Mouse (Mus musculus): ENCODE results near the gene Ank3. TPM values are rescaled to one million over a fixed set of nuclear protein-coding genes. Genes with fewer than 3 reads are reported as not detected.

The Ank3 gene
- polyA plus RNA-seq, 1 experiment from 2014 or later, result 150 TPM

DNA sequence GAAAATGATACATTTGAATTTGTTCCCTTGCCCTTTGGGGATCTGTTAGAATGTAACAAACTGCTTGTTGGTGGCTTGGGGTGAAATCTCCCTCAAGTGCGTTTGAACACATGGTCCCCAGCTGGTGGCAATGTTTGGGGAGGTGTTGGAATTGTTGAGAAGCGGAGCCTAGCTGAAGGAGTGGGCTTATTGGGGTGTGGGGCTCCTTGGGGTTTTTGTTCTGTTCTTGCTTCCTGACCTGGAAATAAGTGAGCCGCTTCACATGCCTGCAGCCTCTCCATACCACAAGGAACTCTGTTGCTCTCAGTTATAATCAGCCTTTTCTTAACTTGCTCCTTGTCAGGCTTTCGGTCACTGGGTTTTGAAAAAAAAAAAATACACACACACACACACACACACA is 73.3 kb downstream of the Ank3 start:
- no peaks in the 10 kb centered on the region for H3K36me3 ChIP-seq (ENCODE audit: control insufficient read depth, insufficient read depth, low read length)
- H3K4me2 ChIP-seq (ENCODE audit: low read length), result no peak overlapping the region
- H3K27me3 ChIP-seq (ENCODE audit: control insufficient read depth, insufficient read depth, low read length), result no peaks in the 10 kb centered on the region
- no peaks in the 10 kb centered on the region for H3K9me3 ChIP-seq (ENCODE audit: control insufficient read depth, low read length)
- ATAC-seq (ENCODE audit: low FRiP score, low TSS enrichment), result no peak
- H3K27ac ChIP-seq (replicated peaks; ENCODE audit: low read depth, low read length), result no peak overlapping the region
- H3K9ac ChIP-seq (replicated peaks; ENCODE audit: low read length), result no peak overlapping the region
- no peak overlapping the region for H3K4me3 ChIP-seq (replicated peaks; ENCODE audit: low read depth, low read length)
- 71% methylated on average over 4 of the region's 4 CpGs for WGBS
- no peak for DNase-seq
- H3K4me1 ChIP-seq (ENCODE audit: control insufficient read depth, insufficient read depth, low read length), result peaks cover 22% of the 10 kb centered on the region

DNA sequence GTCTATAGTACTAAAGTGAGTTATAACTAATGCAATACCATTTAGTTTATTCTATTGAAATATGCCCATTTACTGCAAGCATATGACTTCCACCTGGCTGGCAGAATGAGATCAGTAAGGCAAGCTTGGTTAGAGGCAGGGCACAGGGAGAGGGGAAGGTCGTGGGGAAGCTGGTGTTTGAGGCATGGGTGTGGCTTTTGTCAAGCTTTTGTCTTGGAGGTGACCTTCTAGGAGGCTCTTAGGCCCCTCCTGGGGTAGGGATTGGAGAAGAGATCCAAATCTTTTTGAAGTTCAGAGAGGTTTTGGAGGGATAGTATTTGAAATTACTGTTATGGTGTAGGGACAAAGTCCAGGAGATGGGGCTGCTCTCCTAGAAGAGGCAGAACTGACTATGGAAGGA is 78.3 kb downstream of the Ank3 start:
- WGBS, result 29% methylated on average over 1 of the region's 1 CpGs
- Histone ChIP-seq H3K4me3 (replicated peaks; ENCODE audit: low read depth, low read length) (no peak overlapping the region), H3K4me1 (ENCODE audit: control insufficient read depth, insufficient read depth, low read length) (no peaks in the 10 kb centered on the region), H3K36me3 (ENCODE audit: control insufficient read depth, insufficient read depth, low read length) (no peaks in the 10 kb centered on the region), H3K4me2 (ENCODE audit: low read length) (no peak overlapping the region), H3K9me3 (ENCODE audit: control insufficient read depth, low read length) (no peaks in the 10 kb centered on the region), H3K27ac (replicated peaks; ENCODE audit: low read depth, low read length) (no peak overlapping the region), H3K27me3 (ENCODE audit: control insufficient read depth, insufficient read depth, low read length) (no peaks in the 10 kb centered on the region), H3K9ac (replicated peaks; ENCODE audit: low read length) (no peak overlapping the region)
- no peak for DNase-seq
- ATAC-seq (ENCODE audit: low FRiP score, low TSS enrichment), result no peak

DNA sequence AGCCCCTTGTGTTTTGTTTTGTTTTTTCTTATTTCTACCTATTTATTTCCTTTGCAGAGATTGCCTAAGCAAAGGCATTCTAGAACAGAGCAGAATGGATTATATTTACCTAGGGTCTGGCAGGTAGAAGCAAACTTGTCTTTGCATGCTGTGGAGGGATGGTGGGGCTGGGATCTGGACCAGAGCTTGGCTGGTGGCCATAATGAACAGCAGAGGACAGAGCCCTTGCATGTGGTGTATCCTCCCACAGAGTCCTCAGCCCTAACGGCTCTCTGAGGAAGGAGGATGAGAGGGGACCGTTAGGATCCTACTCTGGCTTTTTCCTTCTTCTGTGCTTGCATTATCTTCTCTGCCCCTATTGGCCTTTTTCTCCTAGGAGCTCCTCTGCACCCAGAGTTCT is 79.1 kb downstream of the Ank3 start:
- Histone ChIP-seq H3K4me2 (ENCODE audit: low read length) (no peak overlapping the region), H3K9ac (replicated peaks; ENCODE audit: low read length) (no peak overlapping the region), H3K4me1 (ENCODE audit: control insufficient read depth, insufficient read depth, low read length) (no peaks in the 10 kb centered on the region), H3K9me3 (ENCODE audit: control insufficient read depth, low read length) (no peaks in the 10 kb centered on the region), H3K36me3 (ENCODE audit: control insufficient read depth, insufficient read depth, low read length) (no peaks in the 10 kb centered on the region), H3K27ac (replicated peaks; ENCODE audit: low read depth, low read length) (no peak overlapping the region), H3K27me3 (ENCODE audit: control insufficient read depth, insufficient read depth, low read length) (no peaks in the 10 kb centered on the region), H3K4me3 (replicated peaks; ENCODE audit: low read depth, low read length) (no peak overlapping the region)
- ATAC-seq (ENCODE audit: low FRiP score, low TSS enrichment) (no peak), DNase-seq (no peak)
- WGBS, result 70% methylated on average over 2 of the region's 2 CpGs

DNA sequence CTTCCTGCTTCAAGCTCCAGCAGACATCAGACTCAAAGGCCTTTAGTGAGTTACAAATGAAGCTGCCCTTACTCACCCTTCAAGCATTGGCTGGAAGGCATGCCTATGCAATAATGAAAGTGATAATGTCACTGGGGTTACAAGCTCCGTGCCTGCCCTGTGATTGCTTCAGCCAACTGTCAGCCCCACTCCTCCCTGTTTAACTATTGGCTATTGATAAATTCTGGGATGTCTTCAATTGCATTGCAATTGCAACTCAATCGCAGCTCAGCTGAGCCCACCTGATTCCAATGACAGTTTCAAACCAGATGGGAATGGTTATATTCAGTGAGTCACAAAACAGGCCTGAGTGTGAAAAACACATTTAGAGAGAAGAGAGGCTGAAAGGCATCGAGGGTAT is 80.3 kb downstream of the Ank3 start:
- no peak overlapping the region for H3K27ac ChIP-seq (replicated peaks; ENCODE audit: low read depth, low read length)
- DNase-seq (no peak), ATAC-seq (ENCODE audit: low FRiP score, low TSS enrichment) (no peak)
- H3K4me3 ChIP-seq (replicated peaks; ENCODE audit: low read depth, low read length), result no peak overlapping the region
- no peaks in the 10 kb centered on the region for H3K36me3 ChIP-seq (ENCODE audit: control insufficient read depth, insufficient read depth, low read length)
- H3K9me3 ChIP-seq (ENCODE audit: control insufficient read depth, low read length), result no peaks in the 10 kb centered on the region
- no peaks in the 10 kb centered on the region for H3K27me3 ChIP-seq (ENCODE audit: control insufficient read depth, insufficient read depth, low read length)
- no peak overlapping the region for H3K4me2 ChIP-seq (ENCODE audit: low read length)
- WGBS, result 62% methylated on average over 3 of the region's 3 CpGs
- no peaks in the 10 kb centered on the region for H3K4me1 ChIP-seq (ENCODE audit: control insufficient read depth, insufficient read depth, low read length)
- H3K9ac ChIP-seq (replicated peaks; ENCODE audit: low read length), result no peak overlapping the region

DNA sequence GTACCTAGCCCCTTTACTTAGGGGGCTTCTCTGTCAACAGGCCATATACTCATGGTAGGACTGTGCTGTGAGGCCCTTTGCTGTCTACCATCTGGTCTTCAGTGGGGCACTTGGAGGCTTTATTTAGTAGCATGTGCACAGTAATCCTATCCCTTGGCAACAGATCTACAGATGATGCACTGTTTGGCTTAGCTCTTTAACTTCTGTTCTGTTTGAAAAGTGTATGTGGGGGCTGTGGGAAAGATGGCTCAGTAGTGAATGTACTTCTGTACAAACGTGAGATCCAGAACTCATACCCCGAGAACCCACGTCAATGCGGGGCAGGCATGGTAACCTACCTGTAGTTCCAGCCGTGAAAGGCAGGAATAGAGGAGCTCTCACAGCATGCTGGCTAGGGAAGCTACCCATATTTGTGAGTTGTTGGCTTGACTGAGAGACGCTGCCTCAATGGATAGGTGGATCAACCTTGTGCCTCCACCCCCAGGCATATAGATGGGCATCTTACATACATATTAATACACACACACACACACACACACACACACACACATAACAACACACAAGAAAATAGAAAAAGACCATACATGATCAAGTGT is 86.7 kb downstream of the Ank3 start:
- no peak overlapping the region for H3K9ac ChIP-seq (replicated peaks; ENCODE audit: low read length)
- no peaks in the 10 kb centered on the region for H3K36me3 ChIP-seq (ENCODE audit: control insufficient read depth, insufficient read depth, low read length)
- no peaks in the 10 kb centered on the region for H3K9me3 ChIP-seq (ENCODE audit: control insufficient read depth, low read length)
- no peak overlapping the region for H3K4me3 ChIP-seq (replicated peaks; ENCODE audit: low read depth, low read length)
- no peaks in the 10 kb centered on the region for H3K4me1 ChIP-seq (ENCODE audit: control insufficient read depth, insufficient read depth, low read length)
- no peak overlapping the region for H3K4me2 ChIP-seq (ENCODE audit: low read length)
- H3K27ac ChIP-seq (replicated peaks; ENCODE audit: low read depth, low read length), result no peak overlapping the region
- 89% methylated on average over 6 of the region's 6 CpGs for WGBS
- no peaks in the 10 kb centered on the region for H3K27me3 ChIP-seq (ENCODE audit: control insufficient read depth, insufficient read depth, low read length)
- no peak for DNase-seq
- ATAC-seq (ENCODE audit: low FRiP score, low TSS enrichment), result no peak

DNA sequence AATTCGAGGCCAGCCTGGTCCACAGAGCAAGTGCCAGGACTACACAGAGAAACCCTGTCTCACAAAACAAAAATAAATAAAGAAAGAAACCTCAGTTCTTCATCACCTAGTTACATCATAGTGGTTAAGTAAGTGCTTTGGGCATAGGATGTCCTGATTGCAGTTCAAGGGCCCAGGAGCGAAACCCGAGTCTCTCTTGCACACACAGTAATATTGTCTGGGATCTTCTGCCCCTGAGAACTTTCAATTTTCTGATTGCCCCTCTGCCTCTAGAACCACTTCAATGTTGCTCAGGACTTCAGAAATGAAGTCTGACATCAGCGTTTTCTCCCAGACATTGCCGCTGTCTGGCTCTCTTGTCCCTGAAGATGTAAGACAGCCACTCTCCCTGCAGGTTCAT is 91.6 kb downstream of the Ank3 start:
- 83% methylated on average over 5 of the region's 5 CpGs for WGBS

DNA sequence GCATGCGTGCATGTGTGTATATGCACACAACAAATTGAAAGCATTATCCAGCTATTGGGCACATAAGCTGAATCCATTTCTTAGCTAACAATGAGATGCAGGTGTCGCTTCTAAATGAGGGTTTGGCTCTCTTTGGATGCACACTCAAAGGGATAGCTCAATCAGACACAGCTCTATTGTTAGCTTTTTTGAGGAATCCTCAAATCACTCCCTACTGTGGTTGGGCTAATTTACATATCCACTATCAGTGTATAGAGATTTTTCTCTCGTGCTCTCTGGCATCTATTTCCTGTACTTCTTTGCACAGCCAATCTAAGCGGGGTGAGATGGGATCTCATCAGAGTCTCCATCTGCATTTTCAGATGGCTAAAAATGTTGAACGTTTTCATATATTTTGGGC is 93.4 kb downstream of the Ank3 start:
- no peak overlapping the region for H3K9ac ChIP-seq (replicated peaks; ENCODE audit: low read length)
- 0 out of 2 replicates have a peak overlapping the region, but pooled peaks have one; percentile 14 for H3K27ac ChIP-seq (replicated peaks; ENCODE audit: low read depth, low read length)
- H3K4me2 ChIP-seq (ENCODE audit: low read length), result no peak overlapping the region
- H3K4me1 ChIP-seq (ENCODE audit: control insufficient read depth, insufficient read depth, low read length), result no peaks in the 10 kb centered on the region
- H3K9me3 ChIP-seq (ENCODE audit: control insufficient read depth, low read length), result no peaks in the 10 kb centered on the region
- no peak overlapping the region for H3K4me3 ChIP-seq (replicated peaks; ENCODE audit: low read depth, low read length)
- 55% methylated on average over 5 of the region's 5 CpGs for WGBS
- ATAC-seq (ENCODE audit: low FRiP score, low TSS enrichment) (no peak), DNase-seq (no peak)
- no peaks in the 10 kb centered on the region for H3K36me3 ChIP-seq (ENCODE audit: control insufficient read depth, insufficient read depth, low read length)
- H3K27me3 ChIP-seq (ENCODE audit: control insufficient read depth, insufficient read depth, low read length), result no peaks in the 10 kb centered on the region

More for the DNA sequence above, 91.6 kb downstream of the Ank3 start:
- Histone ChIP-seq H3K4me2 (ENCODE audit: low read length) (no peak overlapping the region), H3K4me3 (replicated peaks; ENCODE audit: low read depth, low read length) (no peak overlapping the region), H3K27me3 (ENCODE audit: control insufficient read depth, insufficient read depth, low read length) (no peaks in the 10 kb centered on the region), H3K9me3 (ENCODE audit: control insufficient read depth, low read length) (no peaks in the 10 kb centered on the region), H3K27ac (replicated peaks; ENCODE audit: low read depth, low read length) (no peak overlapping the region), H3K36me3 (ENCODE audit: control insufficient read depth, insufficient read depth, low read length) (no peaks in the 10 kb centered on the region), H3K9ac (replicated peaks; ENCODE audit: low read length) (no peak overlapping the region), H3K4me1 (ENCODE audit: control insufficient read depth, insufficient read depth, low read length) (no peaks in the 10 kb centered on the region)
- DNase-seq (no peak), ATAC-seq (ENCODE audit: low FRiP score, low TSS enrichment) (no peak)

DNA sequence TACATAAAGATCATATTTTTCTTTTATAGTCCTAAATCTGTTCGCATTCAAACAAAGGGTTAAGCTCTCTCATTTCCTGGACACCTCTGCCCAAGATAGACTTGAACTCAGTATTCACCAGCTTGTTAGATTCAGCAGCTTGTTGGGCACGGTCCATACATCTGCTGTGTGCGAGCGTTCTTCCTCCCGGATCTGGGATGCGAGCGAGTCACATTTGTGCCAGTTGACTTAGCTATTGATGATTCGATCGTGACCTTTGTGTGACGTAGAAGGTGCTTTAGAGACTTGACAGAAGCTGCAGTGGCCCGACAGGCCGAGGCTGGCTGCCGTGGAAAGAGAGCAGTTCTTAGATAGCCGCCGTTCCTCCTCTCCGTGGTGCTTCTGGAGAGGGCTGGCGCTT is 98.8 kb downstream of the Ank3 start:
- Histone ChIP-seq H3K4me3 (replicated peaks; ENCODE audit: low read depth, low read length) (no peak overlapping the region), H3K36me3 (ENCODE audit: control insufficient read depth, insufficient read depth, low read length) (no peaks in the 10 kb centered on the region), H3K4me1 (ENCODE audit: control insufficient read depth, insufficient read depth, low read length) (peaks cover 19% of the 10 kb centered on the region), H3K4me2 (ENCODE audit: low read length) (no peak overlapping the region), H3K27ac (replicated peaks; ENCODE audit: low read depth, low read length) (no peak overlapping the region), H3K27me3 (ENCODE audit: control insufficient read depth, insufficient read depth, low read length) (no peaks in the 10 kb centered on the region), H3K9ac (replicated peaks; ENCODE audit: low read length) (no peak overlapping the region), H3K9me3 (ENCODE audit: control insufficient read depth, low read length) (no peaks in the 10 kb centered on the region)
- ATAC-seq (ENCODE audit: low FRiP score, low TSS enrichment) (no peak), DNase-seq (no peak)
- 79% methylated on average over 17 of the region's 17 CpGs for WGBS

DNA sequence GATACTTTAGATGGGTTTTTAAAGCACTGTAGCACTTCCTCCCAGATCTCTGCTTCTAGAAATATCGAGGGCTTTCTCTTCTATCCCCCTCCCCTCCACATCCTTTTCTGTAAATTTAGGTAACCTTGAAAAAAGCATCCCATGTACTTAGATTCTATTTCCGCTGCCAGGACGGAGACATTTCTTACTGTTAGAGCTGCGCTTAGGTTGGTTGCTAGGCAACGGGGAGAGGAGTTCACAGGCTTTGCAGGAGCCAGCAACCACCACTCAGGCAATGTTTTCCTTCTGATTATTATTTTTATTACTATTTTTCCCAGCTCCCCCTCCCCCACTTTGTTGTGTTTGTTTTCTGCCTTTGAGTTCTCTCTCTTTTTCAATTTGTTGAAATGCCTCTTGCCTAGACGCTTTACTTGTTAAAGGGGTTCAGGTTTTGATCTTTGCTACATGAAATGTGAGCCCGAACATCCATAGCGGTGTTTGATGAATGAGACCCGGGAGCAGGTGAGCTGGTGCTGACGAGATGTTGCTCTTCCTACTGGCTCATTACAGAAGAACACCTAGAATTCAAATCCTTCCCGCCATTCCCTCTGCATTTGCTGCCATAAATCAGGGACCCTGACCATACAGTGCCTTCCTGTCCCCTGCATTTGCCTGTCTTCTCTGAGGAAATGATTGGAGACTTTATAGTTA is 101.7 kb downstream of the Ank3 start:
- no peaks in the 10 kb centered on the region for H3K36me3 ChIP-seq (ENCODE audit: control insufficient read depth, insufficient read depth, low read length)
- H3K4me1 ChIP-seq (ENCODE audit: control insufficient read depth, insufficient read depth, low read length), result peaks cover 19% of the 10 kb centered on the region
- H3K4me2 ChIP-seq (ENCODE audit: low read length), result no peak overlapping the region
- H3K9me3 ChIP-seq (ENCODE audit: control insufficient read depth, low read length), result no peaks in the 10 kb centered on the region
- H3K27ac ChIP-seq (replicated peaks; ENCODE audit: low read depth, low read length), result peak overlapping the region; percentile 72
- H3K27me3 ChIP-seq (ENCODE audit: control insufficient read depth, insufficient read depth, low read length), result no peaks in the 10 kb centered on the region
- no peak overlapping the region for H3K9ac ChIP-seq (replicated peaks; ENCODE audit: low read length)
- WGBS, result 36% methylated on average over 11 of the region's 11 CpGs
- no peak for ATAC-seq (ENCODE audit: low FRiP score, low TSS enrichment)
- H3K4me3 ChIP-seq (replicated peaks; ENCODE audit: low read depth, low read length), result no peak overlapping the region
- peak; percentile 93 for DNase-seq

Data from midbrain, embryonic 14.5 days (tissue).